Mouse (Mus musculus) neural tube, embryonic 13.5 days (tissue): ENCODE results near the gene Vdac1. TPM values are rescaled to one million over a fixed set of nuclear protein-coding genes. Genes with fewer than 3 reads are reported as not detected.
"Not testable (repeated sequence)": the region's sequence is repeated elsewhere in the genome, so short reads cannot be mapped to it uniquely, and the experiment has no call there.

Experiments used
- ATAC-seq: fragments of 200-750 bp; cut with Nextera tagmentation; 2 replicates; pipeline ENCODE4 v1.8.0; 2017; ENCODE audit warnings: low read depth, mild to moderate bottlenecking, moderate TSS enrichment, moderate library complexity
- H3K27ac ChIP-seq: fragments of 300-500 bp; sonication (generic); replicated peaks from 2 replicates; pipeline ENCODE4 v1.5.1; 2015; ENCODE audit warnings: moderate library complexity, mild to moderate bottlenecking, inconsistent platforms
- H3K27me3 ChIP-seq: fragments of 300-500 bp; sonication (generic); 2 replicates; pipeline ENCODE4 v1.6.1; 2015; ENCODE audit warnings: mild to moderate bottlenecking, inconsistent platforms
- H3K36me3 ChIP-seq: fragments of 300-500 bp; sonication (generic); 2 replicates; pipeline ENCODE4 v1.6.1; 2015; ENCODE audit warnings: mild to moderate bottlenecking, inconsistent platforms
- H3K4me1 ChIP-seq: fragments of 300-500 bp; sonication (generic); replicated peaks from 2 replicates; pipeline ENCODE4 v1.6.1; 2015; ENCODE audit warnings: inconsistent platforms
- H3K4me2 ChIP-seq: fragments of 300-500 bp; sonication (generic); 2 replicates; pipeline ENCODE4 v1.6.1; 2015; ENCODE audit warnings: inconsistent platforms, mild to moderate bottlenecking, moderate library complexity
- H3K4me3 ChIP-seq: fragments of 300-500 bp; sonication (generic); 2 replicates; pipeline ENCODE4 v1.5.1; 2015; ENCODE audit warnings: mild to moderate bottlenecking, inconsistent platforms
- H3K9ac ChIP-seq: fragments of 300-500 bp; sonication (generic); 2 replicates; pipeline ENCODE4 v1.6.1; 2015; ENCODE audit warnings: moderate library complexity, mild to moderate bottlenecking, inconsistent platforms
- H3K9me3 ChIP-seq: fragments of 300-500 bp; sonication (generic); 2 replicates; pipeline ENCODE4 v1.6.1; 2016; ENCODE audit warnings: inconsistent platforms
- WGBS: fragments of 180-500 bp; shearing (Covaris S2); methylation state at CpG from one replicate; pipeline ENCODE4 v1.1.7; 2015; 5-methylcytosine and 5-hydroxymethylcytosine counted together
- polyA plus RNA-seq: library from polyadenylated mRNA; unstranded; fragments of >200 nt; fragmentation: Nextera tagmentation; extraction: Ambion mirVana; gene quantifications from 2 replicates; pipeline ENCODE4 v1.2.1, GENCODE M21; 2015

Vdac1 gene
- polyA plus RNA-seq, 1 experiment from 2014 or later, result 296 TPM

DNA sequence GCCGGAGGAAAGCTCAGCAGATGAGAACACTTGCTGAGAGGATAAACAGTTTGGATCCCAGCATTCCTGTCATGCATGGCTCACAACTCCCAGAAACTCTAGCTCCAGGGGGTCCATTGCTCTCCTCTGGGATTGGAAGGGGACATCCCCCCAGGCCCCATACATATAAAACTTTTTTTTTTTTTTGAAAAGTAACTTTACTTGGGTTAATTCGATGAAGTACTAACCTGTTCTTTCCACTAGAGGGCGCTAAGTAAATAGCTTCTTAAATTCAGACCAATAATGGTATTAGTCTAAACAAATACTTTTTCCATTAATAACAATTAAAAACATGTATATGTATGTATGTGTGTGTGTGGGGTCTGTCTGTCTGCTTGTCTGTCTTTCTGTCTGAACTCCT, 24.0 kb downstream of the Vdac1 start:
- Histone ChIP-seq H3K4me1 (no peaks in the 10 kb centered on the region), H3K4me3 (no peak overlapping the region), H3K4me2 (no peak overlapping the region), H3K9ac (no peak overlapping the region), H3K27me3 (no peaks in the 10 kb centered on the region), H3K36me3 (peaks cover 83% of the 10 kb centered on the region), H3K9me3 (no peaks in the 10 kb centered on the region), H3K27ac (no peak overlapping the region)
- ATAC-seq, result no peak
- 56% methylated on average over 3 of the region's 3 CpGs for WGBS

DNA sequence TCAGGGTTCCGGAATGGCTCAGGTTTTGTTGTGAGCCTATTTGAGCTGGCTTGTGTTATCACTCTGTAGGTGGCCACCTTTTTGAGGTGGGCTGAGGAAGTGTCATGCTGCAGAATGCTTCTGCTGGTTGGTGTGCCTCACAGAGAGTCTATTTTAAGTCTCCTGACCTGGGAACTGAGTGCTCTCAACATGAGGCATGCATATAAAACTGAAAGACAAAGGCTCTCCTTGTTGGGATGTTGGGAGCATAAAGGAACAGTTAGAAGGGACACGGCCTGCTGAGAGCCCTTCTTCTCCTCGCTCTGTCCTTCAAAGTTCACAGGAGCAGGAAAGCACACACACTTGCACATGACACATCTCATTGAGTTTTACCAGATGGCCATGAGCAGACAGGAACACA, 26.2 kb downstream of the Vdac1 start:
- Histone ChIP-seq H3K4me3 (no peak overlapping the region), H3K4me2 (no peak overlapping the region), H3K4me1 (no peaks in the 10 kb centered on the region), H3K9me3 (no peaks in the 10 kb centered on the region), H3K36me3 (peaks cover 80% of the 10 kb centered on the region), H3K27me3 (no peaks in the 10 kb centered on the region), H3K27ac (no peak overlapping the region), H3K9ac (no peak overlapping the region)
- 77% methylated on average over 3 of the region's 3 CpGs for WGBS
- ATAC-seq, result no peak

DNA sequence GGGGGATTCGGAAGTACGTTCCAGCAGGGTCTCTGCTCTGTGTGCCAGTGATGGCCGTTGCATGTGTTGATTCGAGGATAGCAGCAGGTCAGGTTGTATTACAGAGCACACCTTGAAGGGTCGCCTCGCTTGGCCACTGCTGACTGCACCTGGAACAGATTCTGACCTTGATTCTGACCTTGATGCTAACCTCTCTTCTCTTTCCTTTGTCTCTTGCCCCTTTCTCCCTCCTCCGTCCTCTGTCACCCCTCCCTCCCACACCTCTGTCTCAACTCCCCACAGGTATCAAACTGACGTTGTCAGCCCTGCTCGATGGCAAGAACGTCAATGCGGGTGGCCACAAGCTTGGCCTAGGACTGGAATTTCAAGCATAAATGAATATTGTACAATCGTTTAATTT, 27.5 kb downstream of the Vdac1 start:
- H3K4me1 ChIP-seq, result no peaks in the 10 kb centered on the region
- no peak for ATAC-seq
- H3K4me2 ChIP-seq, result no peak overlapping the region
- no peak overlapping the region for H3K4me3 ChIP-seq
- H3K27me3 ChIP-seq, result no peaks in the 10 kb centered on the region
- WGBS, result 92% methylated on average over 12 of the region's 12 CpGs
- no peaks in the 10 kb centered on the region for H3K9me3 ChIP-seq
- H3K36me3 ChIP-seq, result peaks cover 71% of the 10 kb centered on the region
- H3K9ac ChIP-seq, result no peak overlapping the region
- H3K27ac ChIP-seq, result no peak overlapping the region

DNA sequence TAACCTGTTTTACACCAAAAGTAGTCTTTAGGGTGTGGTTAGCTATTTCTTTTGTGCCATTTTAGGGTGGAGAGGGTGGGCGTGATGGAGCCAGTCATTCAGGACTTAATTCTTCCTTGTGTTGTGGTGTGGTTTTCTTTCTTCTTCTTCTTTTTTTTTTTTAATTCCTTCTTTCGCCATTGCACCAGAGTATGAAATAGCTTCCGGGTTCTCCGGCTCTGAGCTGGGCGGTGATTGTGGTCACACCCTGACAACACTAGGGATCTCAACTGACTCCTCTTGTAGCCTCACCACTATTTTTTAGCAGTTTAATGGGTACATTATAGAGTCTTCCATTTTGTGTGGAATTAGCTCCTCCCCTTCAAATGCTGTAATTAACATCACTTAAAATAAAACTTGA, 28.3 kb downstream of the Vdac1 start:
- WGBS, result 93% methylated on average over 5 of the region's 5 CpGs
- ATAC-seq, H3K9ac ChIP-seq, H3K27ac ChIP-seq, H3K27me3 ChIP-seq, H3K4me3 ChIP-seq, H3K9me3 ChIP-seq, H3K4me2 ChIP-seq, H3K4me1 ChIP-seq: not testable (repeated sequence)
- peaks cover 63% of the 10 kb centered on the region for H3K36me3 ChIP-seq

DNA sequence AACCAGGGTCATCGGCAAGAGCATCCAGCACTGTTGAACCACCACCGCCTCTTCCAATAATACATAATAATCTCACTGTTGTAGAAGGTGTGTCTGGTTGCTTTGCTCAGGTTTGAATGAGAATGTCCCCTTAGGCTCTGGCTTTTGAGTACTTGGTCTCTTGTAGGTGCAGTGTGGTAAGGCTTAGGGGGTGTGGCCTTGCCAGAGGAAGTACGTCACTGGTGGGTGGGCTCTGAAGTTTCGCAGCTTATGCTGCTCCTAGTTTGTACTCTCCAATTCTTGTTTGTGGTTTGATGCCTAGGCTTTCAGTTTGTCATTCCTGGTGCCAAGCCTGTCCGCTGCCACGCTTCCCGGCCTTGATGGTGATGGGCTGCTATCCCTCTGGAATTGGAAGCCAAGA, 29.3 kb downstream of the Vdac1 start:
- Histone ChIP-seq H3K4me1 (no peaks in the 10 kb centered on the region), H3K9ac (no peak overlapping the region), H3K36me3 (peaks cover 55% of the 10 kb centered on the region), H3K4me3 (no peak overlapping the region), H3K4me2 (no peak overlapping the region), H3K27me3 (no peaks in the 10 kb centered on the region), H3K27ac (no peak overlapping the region), H3K9me3 (no peaks in the 10 kb centered on the region)
- no peak for ATAC-seq
- 91% methylated on average over 7 of the region's 7 CpGs for WGBS

DNA sequence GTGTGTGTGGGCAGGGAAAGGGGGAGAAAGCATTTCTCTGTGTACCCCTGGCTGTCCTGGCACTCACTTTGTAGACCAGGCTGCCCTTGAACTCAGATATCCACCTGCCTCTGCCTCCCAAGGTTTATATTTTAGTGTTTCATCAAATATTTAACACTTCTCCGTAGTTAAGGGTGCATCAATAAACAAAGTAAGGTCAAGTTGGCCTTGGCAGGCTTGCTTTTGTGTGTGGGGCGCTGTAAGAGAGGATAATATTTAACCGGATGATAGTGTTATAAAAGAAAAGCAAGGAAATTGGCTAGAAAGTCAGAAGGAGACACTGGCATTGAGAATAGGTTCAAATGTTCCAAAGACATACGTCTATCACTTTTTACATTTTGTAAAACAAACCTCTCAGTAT, 33.8 kb downstream of the Vdac1 start:
- no peaks in the 10 kb centered on the region for H3K9me3 ChIP-seq
- no peak for ATAC-seq

DNA sequence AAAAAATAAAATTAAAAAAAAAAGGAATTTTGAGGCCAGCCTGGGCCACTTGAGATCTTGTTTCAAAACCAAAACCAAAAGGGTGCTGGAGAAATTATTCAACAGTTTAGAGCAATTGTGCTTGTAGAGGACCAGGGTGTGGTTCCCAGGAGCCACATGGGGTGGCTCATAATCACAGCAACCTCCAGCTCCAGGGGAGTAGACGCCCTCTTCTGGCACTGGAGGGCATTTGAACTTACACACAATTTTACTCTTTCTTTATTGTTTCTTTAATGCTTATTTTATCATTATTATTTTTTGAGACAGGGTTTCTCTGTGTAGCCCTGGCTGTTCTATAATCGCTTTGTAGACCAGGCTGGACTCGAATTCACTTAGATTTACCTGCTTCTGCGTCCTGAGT, 34.7 kb downstream of the Vdac1 start:
- Histone ChIP-seq H3K4me1 (peaks cover 35% of the 10 kb centered on the region), H3K9me3 (no peaks in the 10 kb centered on the region), H3K4me3 (peak overlapping the region; percentile 97; the same call in 1 of the 2 replicates), H3K27ac (no peak overlapping the region), H3K36me3 (peaks cover 2% of the 10 kb centered on the region; the same call in 1 of the 2 replicates), H3K4me2 (0 out of 2 replicates have a peak overlapping the region, but pooled peaks have one; percentile 83), H3K9ac (no peak overlapping the region), H3K27me3 (no peaks in the 10 kb centered on the region)
- no peak for ATAC-seq
- WGBS, result 34% methylated on average over 4 of the region's 4 CpGs

More for the DNA sequence above, 33.8 kb downstream of the Vdac1 start:
- H3K4me3 ChIP-seq, result no peak overlapping the region
- no peak overlapping the region for H3K4me2 ChIP-seq
- WGBS, result 83% methylated on average over 4 of the region's 4 CpGs
- H3K27me3 ChIP-seq, result no peaks in the 10 kb centered on the region
- peaks cover 11% of the 10 kb centered on the region for H3K36me3 ChIP-seq
- no peak overlapping the region for H3K9ac ChIP-seq
- H3K27ac ChIP-seq, result no peak overlapping the region
- peaks cover 27% of the 10 kb centered on the region for H3K4me1 ChIP-seq

DNA sequence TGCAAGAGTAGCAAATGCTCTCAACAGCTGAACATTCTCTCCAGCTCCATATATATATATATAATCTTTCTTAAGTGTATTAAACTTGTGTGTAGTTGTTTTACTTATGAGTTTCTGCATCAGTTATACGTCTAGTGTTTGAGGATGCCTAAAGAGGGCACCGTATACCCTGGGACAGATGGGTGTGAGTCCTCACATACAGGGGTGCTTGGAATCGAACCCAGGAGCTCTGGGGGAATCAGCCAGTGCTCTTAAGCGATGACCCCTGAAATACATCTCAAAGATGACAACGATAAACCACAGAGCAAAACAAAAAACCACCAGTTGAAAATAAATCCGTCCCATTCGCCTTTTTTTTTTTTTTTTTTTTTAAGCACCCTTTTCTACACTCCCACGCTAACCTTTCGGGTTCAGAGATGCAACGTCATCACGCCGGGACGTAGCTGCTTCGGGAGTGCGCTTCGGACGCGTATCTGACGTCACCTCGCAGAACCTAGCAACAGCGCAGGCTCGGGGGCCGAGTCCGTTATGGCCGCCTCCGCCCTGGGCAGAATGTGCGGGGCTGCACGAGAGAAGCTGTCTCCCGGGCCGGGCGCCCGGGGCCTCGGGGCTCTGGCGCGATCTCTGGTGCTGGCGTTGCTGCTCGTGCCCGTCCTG, 35.4 kb downstream of the Vdac1 start, which contains the start of gene 9530068E07Rik:
9530068E07Rik (plus strand) TSS at position 489 of the 657 bp plus-strand sequence.
- WGBS, result 1% methylated on average over 38 of the region's 38 CpGs
- Histone ChIP-seq H3K9ac (peak within 1 kb of the TSS; percentile 96), H3K4me2 (peak within 1 kb of the TSS; percentile 83), H3K9me3 (no peaks in the 10 kb centered on the region), H3K27me3 (no peaks in the 10 kb centered on the region), H3K4me3 (peak within 1 kb of the TSS; percentile 97), H3K36me3 (no peaks in the 10 kb centered on the region), H3K27ac (peak within 1 kb of the TSS; percentile 93), H3K4me1 (peaks cover 41% of the 10 kb centered on the region)
- ATAC-seq, result peak; percentile 95

DNA sequence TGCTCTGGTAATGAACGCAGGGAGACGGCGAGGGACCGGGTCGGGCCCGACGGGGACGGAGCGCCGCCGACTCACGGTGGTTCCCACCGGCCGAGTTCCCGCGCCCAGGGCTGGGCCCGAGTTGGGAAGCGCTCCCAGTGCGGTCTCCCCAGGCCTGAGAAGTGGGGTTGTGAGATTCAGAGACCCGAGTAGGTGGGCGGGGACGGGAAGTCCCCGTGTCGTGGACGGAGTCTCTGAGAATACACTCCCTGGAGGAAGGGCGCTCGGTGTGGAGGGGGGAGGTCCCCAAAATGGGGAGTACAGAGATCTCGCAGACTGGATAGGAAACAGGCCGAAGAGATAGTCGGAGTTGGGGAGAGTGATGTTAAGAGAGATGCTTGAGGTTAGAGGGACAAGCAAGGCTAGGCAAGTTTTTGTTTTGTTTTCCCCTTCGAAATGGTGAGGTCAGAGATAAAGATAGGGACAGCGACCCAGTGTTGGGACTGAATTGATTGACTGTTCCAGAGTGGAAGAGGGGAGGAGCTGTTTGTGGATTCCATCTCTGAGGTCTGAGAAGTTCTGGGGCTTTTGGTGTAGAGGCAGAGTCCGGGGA, 36.0 kb downstream of the Vdac1 start:
- H3K4me1 ChIP-seq, result peaks cover 41% of the 10 kb centered on the region
- no peaks in the 10 kb centered on the region for H3K9me3 ChIP-seq
- H3K27ac ChIP-seq, result peak overlapping the region; percentile 93
- peak overlapping the region; percentile 96 for H3K9ac ChIP-seq
- H3K27me3 ChIP-seq, result no peaks in the 10 kb centered on the region
- H3K4me2 ChIP-seq, result peak overlapping the region; percentile 83
- peak; percentile 74 for ATAC-seq
- H3K4me3 ChIP-seq, result peak overlapping the region; percentile 97
- H3K36me3 ChIP-seq, result no peaks in the 10 kb centered on the region
- WGBS, result 1% methylated on average over 32 of the region's 33 CpGs

DNA sequence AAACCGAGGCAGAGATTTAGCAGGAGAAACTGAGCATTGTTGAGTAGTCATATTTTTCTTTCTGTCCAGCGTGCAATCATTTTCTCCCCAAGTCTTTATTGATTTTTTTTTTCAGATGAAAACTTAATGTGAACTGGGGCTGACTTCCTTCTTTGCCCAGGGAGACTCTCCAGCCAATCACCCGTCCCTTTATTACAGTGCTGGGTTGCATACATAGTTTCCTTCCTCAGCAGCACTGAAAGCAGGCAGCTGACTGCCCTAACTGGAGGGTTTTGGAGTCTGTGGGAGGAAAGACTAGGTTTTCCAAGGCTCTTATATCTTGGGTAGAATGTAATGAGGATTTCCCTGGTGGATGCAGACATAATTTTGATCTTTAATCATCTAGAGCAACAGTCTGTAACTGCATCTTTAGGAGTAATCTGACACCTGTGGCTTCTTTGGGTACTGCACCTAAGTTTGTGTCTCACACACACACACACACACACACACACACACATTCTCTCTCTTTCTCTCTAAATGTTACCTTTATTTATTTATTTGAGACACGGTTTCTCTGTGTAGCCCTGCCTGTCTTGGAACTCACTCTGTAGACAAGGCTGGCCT, 36.8 kb downstream of the Vdac1 start:
- H3K4me1 ChIP-seq, result peaks cover 41% of the 10 kb centered on the region
- WGBS, result 84% methylated on average over 4 of the region's 4 CpGs
- peak overlapping the region; percentile 83 for H3K4me2 ChIP-seq
- H3K9me3 ChIP-seq, result no peaks in the 10 kb centered on the region
- H3K27me3 ChIP-seq, result no peaks in the 10 kb centered on the region
- peak overlapping the region; percentile 97 for H3K4me3 ChIP-seq
- H3K36me3 ChIP-seq, result no peaks in the 10 kb centered on the region
- H3K27ac ChIP-seq, result no peak overlapping the region
- H3K9ac ChIP-seq, result peak overlapping the region; percentile 96
- no peak for ATAC-seq

DNA sequence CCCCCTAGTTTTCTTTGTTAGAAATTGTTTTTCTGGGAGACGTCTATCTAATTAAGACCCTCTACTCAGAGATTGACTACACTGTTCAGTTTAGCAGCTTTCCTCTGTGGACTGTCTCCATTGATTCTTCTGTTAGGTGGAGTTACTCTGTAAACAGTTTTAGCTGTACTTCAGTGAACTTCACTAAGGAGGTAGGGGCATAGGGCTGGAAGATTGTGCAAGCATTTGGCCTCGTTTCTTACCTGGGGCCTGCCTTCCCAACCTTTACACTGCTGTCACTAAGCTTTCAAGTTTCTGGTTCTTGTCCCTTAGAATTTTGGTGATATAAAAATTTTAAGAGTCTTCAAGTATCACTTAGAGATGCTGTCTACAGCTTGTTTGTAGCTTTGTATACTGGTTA, 40.8 kb downstream of the Vdac1 start:
- H3K9me3 ChIP-seq, result no peaks in the 10 kb centered on the region
- H3K4me3 ChIP-seq, result no peak overlapping the region
- no peak overlapping the region for H3K27ac ChIP-seq
- H3K27me3 ChIP-seq, result no peaks in the 10 kb centered on the region
- no peak overlapping the region for H3K4me2 ChIP-seq
- WGBS, result 79% methylated on average over 2 of the region's 2 CpGs
- H3K4me1 ChIP-seq, result peaks cover 36% of the 10 kb centered on the region
- no peak for ATAC-seq
- H3K9ac ChIP-seq, result no peak overlapping the region
- H3K36me3 ChIP-seq, result peaks cover 30% of the 10 kb centered on the region

DNA sequence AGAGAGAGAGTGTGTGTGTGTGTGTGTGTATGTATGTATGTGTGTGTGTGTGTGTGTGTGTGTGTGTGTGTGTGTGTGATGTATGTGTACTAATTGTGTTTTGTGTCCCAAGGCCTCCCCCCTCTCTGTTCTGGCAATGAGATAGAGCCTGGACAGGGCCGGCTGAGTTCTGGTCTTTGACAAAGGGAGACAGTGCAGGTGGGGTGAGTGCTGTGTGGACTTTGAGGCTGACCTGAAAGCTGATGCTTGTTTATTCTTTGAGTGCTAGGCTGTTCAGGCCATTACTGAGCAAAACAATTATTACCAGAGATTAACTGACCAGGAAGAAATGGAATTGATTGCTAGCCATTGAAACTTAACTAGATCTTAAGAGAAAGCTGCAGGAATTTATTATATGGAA, 41.9 kb downstream of the Vdac1 start:
- Histone ChIP-seq H3K9me3 (no peaks in the 10 kb centered on the region), H3K27me3 (no peaks in the 10 kb centered on the region), H3K4me1 (peaks cover 28% of the 10 kb centered on the region), H3K36me3 (peaks cover 41% of the 10 kb centered on the region), H3K27ac (no peak overlapping the region), H3K4me3 (no peak overlapping the region), H3K9ac (no peak overlapping the region), H3K4me2 (no peak overlapping the region)
- ATAC-seq, result no peak
- 43% methylated on average over 1 of the region's 1 CpGs for WGBS
